30 mouse cellular contexts compared by ENCODE assay signal in genomic region chr3:37274661-37275060, GRCm38 (mm10). TPM values are rescaled to one million over a fixed set of nuclear protein-coding genes. Genes with fewer than 3 reads are reported as not detected.
DNase-seq lines count a peak whose midpoint lies in the region; ATAC-seq and TF ChIP-seq lines count a peak whose summit lies in the region.
"Had no signal": no experiment of that assay in that cellular context is flagged by ENCODE, and none has a peak within 500 bp of the region (broad histone marks: within the 10 kb centered on the region; RNA-seq: fewer than 3 reads in every experiment).

No protein-coding gene starts in this region.

- H3K4me2 ChIP-seq in heart, embryonic 12.5 days = no peak overlapping the region
- peak overlapping the region; percentile 29; the same call in 1 of the 2 replicates for H3K4me2 ChIP-seq in liver, embryonic 15.5 days
- H3K4me2 ChIP-seq in neural tube, embryonic 15.5 days = no peak overlapping the region
- no peak overlapping the region for H3K4me2 ChIP-seq in intestine, postnatal 0 days (replicated peaks; ENCODE audit: low read depth)
- H3K4me2 ChIP-seq: hindbrain, embryonic 15.5 days; limb, embryonic 15.5 days; lung, embryonic 15.5 days; neural tube, embryonic 12.5 days had no signal

- no peaks in the 10 kb centered on the region for H3K27me3 ChIP-seq in heart, embryonic 10.5 days (ENCODE audit: insufficient read depth, poor library complexity, severe bottlenecking)
- H3K27me3 ChIP-seq in heart, embryonic 12.5 days (replicated peaks) = no peaks in the 10 kb centered on the region
- H3K27me3 ChIP-seq in liver, embryonic 15.5 days = peaks cover 3% of the 10 kb centered on the region; the same call in 1 of the 2 replicates
- no peaks in the 10 kb centered on the region for H3K27me3 ChIP-seq in neural tube, embryonic 15.5 days (replicated peaks)
- no peaks in the 10 kb centered on the region for H3K27me3 ChIP-seq in intestine, postnatal 0 days (replicated peaks; ENCODE audit: control insufficient read depth, insufficient read depth, low read length)
- H3K27me3 ChIP-seq: hindbrain, embryonic 15.5 days; limb, embryonic 15.5 days; lung, embryonic 15.5 days; neural tube, embryonic 12.5 days had no signal

- no peak overlapping the region for H3K27ac ChIP-seq in heart, embryonic 10.5 days
- no peak overlapping the region for H3K27ac ChIP-seq in heart, embryonic 12.5 days (ENCODE audit: poor library complexity, severe bottlenecking)
- H3K27ac ChIP-seq in liver, embryonic 15.5 days (replicated peaks) = no peak overlapping the region; the same call in 1 of the 2 replicates
- no peak overlapping the region for H3K27ac ChIP-seq in neural tube, embryonic 15.5 days (replicated peaks)
- H3K27ac ChIP-seq in intestine, postnatal 0 days (ENCODE audit: low read depth, low read length) = no peak overlapping the region
- H3K27ac ChIP-seq: heart, adult 2 months; hindbrain, embryonic 10.5 days; hindbrain, embryonic 15.5 days; limb, embryonic 10.5 days; limb, embryonic 15.5 days; lung, embryonic 15.5 days; midbrain, embryonic 10.5 days; neural tube, embryonic 12.5 days had no signal

- no peak overlapping the region for H3K9ac ChIP-seq in heart, embryonic 12.5 days
- H3K9ac ChIP-seq in liver, embryonic 15.5 days = no peak overlapping the region
- H3K9ac ChIP-seq in neural tube, embryonic 15.5 days (replicated peaks) = no peak overlapping the region
- H3K9ac ChIP-seq in intestine, postnatal 0 days (ENCODE audit: low read depth, low read length) = no peak overlapping the region
- H3K9ac ChIP-seq: hindbrain, embryonic 15.5 days; limb, embryonic 15.5 days; lung, embryonic 15.5 days; neural tube, embryonic 12.5 days had no signal

- DNase-seq in heart, embryonic 10.5 days (ENCODE audit: low spot score) = peak; percentile 24
- peak; percentile 53 for DNase-seq in liver
- DNase-seq in lung, postnatal 36 days = no peak
- DNase-seq: adrenal gland, adult 8-10 months; cerebellum, adult 11 months; cerebellum, adult 9-10 months; cerebellum, postnatal 36 days; heart, adult 2 months; heart, postnatal 14 days; kidney, adult 18-20 months; lung, postnatal 4 days; right cerebral cortex, postnatal 4 days had no signal

- no peak; the same call in 1 of the 2 replicates for ATAC-seq in heart, embryonic 12.5 days (ENCODE audit: insufficient number of reproducible peaks, low FRiP score)
- ATAC-seq in liver, embryonic 15.5 days (ENCODE audit: insufficient read depth) = peak; percentile 92
- ATAC-seq in neural tube, embryonic 15.5 days (ENCODE audit: low FRiP score) = no peak
- no peak for ATAC-seq in intestine, postnatal 0 days
- ATAC-seq: forebrain, embryonic 16.5 days; inflammation-experienced regulatory T-cells, adult 6 months; midbrain, embryonic 16.5 days had no signal

- no peak for TF ChIP-seq CTCF in intestine, postnatal 0 days (IDR thresholded peaks at IDR 0.05; ENCODE audit: low read depth)

- H3K9me3 ChIP-seq in heart, embryonic 10.5 days = no peaks in the 10 kb centered on the region
- no peaks in the 10 kb centered on the region for H3K9me3 ChIP-seq in heart, embryonic 12.5 days (replicated peaks)
- H3K9me3 ChIP-seq in liver, embryonic 15.5 days (replicated peaks) = no peaks in the 10 kb centered on the region
- H3K9me3 ChIP-seq in neural tube, embryonic 15.5 days (replicated peaks) = no peaks in the 10 kb centered on the region
- no peaks in the 10 kb centered on the region for H3K9me3 ChIP-seq in intestine, postnatal 0 days (ENCODE audit: control insufficient read depth)
- H3K9me3 ChIP-seq: hindbrain, embryonic 10.5 days; hindbrain, embryonic 15.5 days; limb, embryonic 10.5 days; limb, embryonic 15.5 days; lung, embryonic 15.5 days; midbrain, embryonic 10.5 days; neural tube, embryonic 12.5 days had no signal

- no peak overlapping the region for H3K4me3 ChIP-seq in heart, embryonic 10.5 days
- H3K4me3 ChIP-seq in heart, embryonic 12.5 days = no peak overlapping the region
- no peak overlapping the region for H3K4me3 ChIP-seq in liver, embryonic 15.5 days (replicated peaks)
- H3K4me3 ChIP-seq in neural tube, embryonic 15.5 days (replicated peaks) = no peak overlapping the region
- no peak overlapping the region for H3K4me3 ChIP-seq in intestine, postnatal 0 days (ENCODE audit: low read depth, low read length)
- H3K4me3 ChIP-seq: heart, adult 2 months; hindbrain, embryonic 10.5 days; hindbrain, embryonic 15.5 days; limb, embryonic 10.5 days; limb, embryonic 15.5 days; lung, embryonic 15.5 days; midbrain, embryonic 10.5 days; neural tube, embryonic 12.5 days had no signal

- WGBS in heart, embryonic 10.5 days = 61% methylated on average over 6 of the region's 6 CpGs
- 63% methylated on average over 6 of the region's 6 CpGs for WGBS in heart, embryonic 12.5 days
- whole genome bisulfite sequencing in liver, embryonic 15.5 days (ENCODE audit: insufficient replicate concordance) = 17% methylated on average over 6 of the region's 6 CpGs
- 86% methylated on average over 6 of the region's 6 CpGs for WGBS in neural tube, embryonic 15.5 days
- WGBS in intestine, postnatal 0 days = 74% methylated on average over 6 of the region's 6 CpGs

- H3K4me1 ChIP-seq in heart, embryonic 10.5 days = no peaks in the 10 kb centered on the region
- H3K4me1 ChIP-seq in heart, embryonic 12.5 days (replicated peaks) = no peaks in the 10 kb centered on the region
- peaks cover 14% of the 10 kb centered on the region for H3K4me1 ChIP-seq in liver, embryonic 15.5 days (replicated peaks)
- no peaks in the 10 kb centered on the region for H3K4me1 ChIP-seq in neural tube, embryonic 15.5 days
- H3K4me1 ChIP-seq in intestine, postnatal 0 days (replicated peaks; ENCODE audit: control insufficient read depth, insufficient read depth, low read length) = no peaks in the 10 kb centered on the region
- H3K4me1 ChIP-seq: hindbrain, embryonic 10.5 days; hindbrain, embryonic 15.5 days; limb, embryonic 10.5 days; limb, embryonic 15.5 days; lung, embryonic 15.5 days; midbrain, embryonic 10.5 days; neural tube, embryonic 12.5 days had no signal

- H3K36me3 ChIP-seq in heart, embryonic 10.5 days = no peaks in the 10 kb centered on the region
- no peaks in the 10 kb centered on the region for H3K36me3 ChIP-seq in heart, embryonic 12.5 days
- no peaks in the 10 kb centered on the region for H3K36me3 ChIP-seq in liver, embryonic 15.5 days (replicated peaks)
- H3K36me3 ChIP-seq in neural tube, embryonic 15.5 days = no peaks in the 10 kb centered on the region
- H3K36me3 ChIP-seq in intestine, postnatal 0 days (ENCODE audit: control insufficient read depth, insufficient read depth) = no peaks in the 10 kb centered on the region
- H3K36me3 ChIP-seq: hindbrain, embryonic 10.5 days; hindbrain, embryonic 15.5 days; limb, embryonic 10.5 days; limb, embryonic 15.5 days; lung, embryonic 15.5 days; midbrain, embryonic 10.5 days; neural tube, embryonic 12.5 days had no signal

RNA-seq across cellular contexts. Expression of gene Bbs12, which starts 37.7 kb away (rescaled TPM):
- polyA plus RNA-seq in heart, embryonic 10.5 days (2016; fragmentation: Nextera tagmentation; extraction: Ambion mirVana) = 5.9 and 7.7 TPM in 2 replicates
- polyA plus RNA-seq in heart, embryonic 12.5 days (2016; fragmentation: Nextera tagmentation; extraction: Ambion mirVana) = 3.9 and 5.4 TPM in 2 replicates
- polyA plus RNA-seq in liver, embryonic 15.5 days (2015; fragmentation: Nextera tagmentation; extraction: Ambion mirVana) = 2.6 and 3.2 TPM in 2 replicates
- polyA plus RNA-seq in neural tube, embryonic 15.5 days (2015; fragmentation: Nextera tagmentation; extraction: Ambion mirVana) = 4.4 and 4.7 TPM in 2 replicates
- 1.7 TPM in 2 replicates for polyA plus RNA-seq in intestine, postnatal 0 days (2015; fragmentation: Nextera tagmentation; extraction: Ambion mirVana)

RNA-seq across cellular contexts. Expression of gene Cetn4, which starts 37.8 kb away (rescaled TPM):
- polyA plus RNA-seq in heart, embryonic 10.5 days (2016; fragmentation: Nextera tagmentation; extraction: Ambion mirVana) = 0.80 and 1.1 TPM in 2 replicates
- 0.95 and 2.1 TPM in 2 replicates for polyA plus RNA-seq in heart, embryonic 12.5 days (2016; fragmentation: Nextera tagmentation; extraction: Ambion mirVana)
- 0.84 and 1.7 TPM in 2 replicates for polyA plus RNA-seq in liver, embryonic 15.5 days (2015; fragmentation: Nextera tagmentation; extraction: Ambion mirVana)
- 3.3 and 3.6 TPM in 2 replicates for polyA plus RNA-seq in neural tube, embryonic 15.5 days (2015; fragmentation: Nextera tagmentation; extraction: Ambion mirVana)
- 1.0 and 1.4 TPM in 2 replicates for polyA plus RNA-seq in intestine, postnatal 0 days (2015; fragmentation: Nextera tagmentation; extraction: Ambion mirVana)

RNA-seq across cellular contexts. Expression of gene Il21, which starts 42.2 kb away (rescaled TPM):
- polyA plus RNA-seq in heart, embryonic 10.5 days (2016; fragmentation: Nextera tagmentation; extraction: Ambion mirVana) = not detected in 2 replicates
- not detected in 2 replicates for polyA plus RNA-seq in heart, embryonic 12.5 days (2016; fragmentation: Nextera tagmentation; extraction: Ambion mirVana)
- not detected in 2 replicates for polyA plus RNA-seq in liver, embryonic 15.5 days (2015; fragmentation: Nextera tagmentation; extraction: Ambion mirVana)
- not detected in 2 replicates for polyA plus RNA-seq in neural tube, embryonic 15.5 days (2015; fragmentation: Nextera tagmentation; extraction: Ambion mirVana)
- polyA plus RNA-seq in intestine, postnatal 0 days (2015; fragmentation: Nextera tagmentation; extraction: Ambion mirVana) = not detected in 2 replicates
- polyA plus RNA-seq: embryonic facial prominence, embryonic 11.5 days; forebrain, embryonic 16.5 days; heart, adult 2 months; heart, embryonic 14.5 days; hindbrain, embryonic 10.5 days; hindbrain, embryonic 15.5 days; kidney, embryonic 16.5 days; limb, embryonic 10.5 days; limb, embryonic 15.5 days; lung, embryonic 15.5 days; midbrain, embryonic 10.5 days; midbrain, embryonic 16.5 days; neural tube, embryonic 12.5 days; spleen, adult 2 months had no signal
